Mouse (Mus musculus): Measurements from ENCODE around the gene Aatf. TPM values are rescaled to one million over a fixed set of nuclear protein-coding genes. Genes with fewer than 3 reads are reported as not detected.
"Not testable (repeated sequence)": the region's sequence is repeated elsewhere in the genome, so short reads cannot be mapped to it uniquely, and the experiment has no call there.

Aatf gene
- polyA plus RNA-seq, 1 experiment from 2014 or later = 60.4 TPM

GRCm38 (mm10) chr11:84420779-84421178, 92.5 kb downstream of the Aatf start:
- H3K9ac ChIP-seq = no peak overlapping the region
- no peak overlapping the region for H3K4me3 ChIP-seq (replicated peaks)
- H3K36me3 ChIP-seq = no peaks in the 10 kb centered on the region; the same call in 1 of the 2 replicates
- no peak overlapping the region for H3K27ac ChIP-seq
- no peak overlapping the region for H3K4me2 ChIP-seq
- peaks cover 7% of the 10 kb centered on the region for H3K4me1 ChIP-seq
- 93% methylated on average over 6 of the region's 6 CpGs for WGBS
- no peak for ATAC-seq (replicated peaks; ENCODE audit: low FRiP score)
- H3K9me3 ChIP-seq (replicated peaks) = no peaks in the 10 kb centered on the region
- no peaks in the 10 kb centered on the region for H3K27me3 ChIP-seq

DNA sequence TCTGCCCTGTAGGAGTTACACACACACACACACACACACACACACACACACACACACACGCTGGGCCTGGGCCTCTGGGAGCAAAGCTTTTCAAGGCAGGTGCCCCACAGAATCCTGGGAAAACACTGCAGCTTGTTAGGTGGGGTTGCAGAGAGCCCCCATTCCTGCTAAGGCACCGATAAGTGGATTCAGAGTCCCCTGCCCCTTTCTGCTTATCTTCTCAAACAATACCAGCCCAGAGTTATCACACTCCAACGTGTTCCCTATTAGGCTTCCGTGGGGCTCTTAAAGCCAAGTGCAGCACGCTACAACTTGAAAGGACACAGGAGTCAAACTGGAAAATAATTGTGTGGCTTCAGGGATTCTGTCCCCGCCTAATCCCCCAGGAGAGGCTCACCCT, 100.2 kb downstream of the Aatf start:
- Histone ChIP-seq H3K9ac (no peak overlapping the region), H3K36me3 (no peaks in the 10 kb centered on the region), H3K27ac (no peak overlapping the region), H3K4me3 (replicated peaks) (no peak overlapping the region), H3K27me3 (no peaks in the 10 kb centered on the region), H3K4me2 (no peak overlapping the region), H3K9me3 (replicated peaks) (no peaks in the 10 kb centered on the region), H3K4me1 (0 out of 2 replicates have a peak, but pooled peaks cover 4% of the 10 kb centered on the region)
- ATAC-seq (replicated peaks; ENCODE audit: low FRiP score) = no peak
- WGBS = 73% methylated on average over 6 of the region's 6 CpGs

DNA sequence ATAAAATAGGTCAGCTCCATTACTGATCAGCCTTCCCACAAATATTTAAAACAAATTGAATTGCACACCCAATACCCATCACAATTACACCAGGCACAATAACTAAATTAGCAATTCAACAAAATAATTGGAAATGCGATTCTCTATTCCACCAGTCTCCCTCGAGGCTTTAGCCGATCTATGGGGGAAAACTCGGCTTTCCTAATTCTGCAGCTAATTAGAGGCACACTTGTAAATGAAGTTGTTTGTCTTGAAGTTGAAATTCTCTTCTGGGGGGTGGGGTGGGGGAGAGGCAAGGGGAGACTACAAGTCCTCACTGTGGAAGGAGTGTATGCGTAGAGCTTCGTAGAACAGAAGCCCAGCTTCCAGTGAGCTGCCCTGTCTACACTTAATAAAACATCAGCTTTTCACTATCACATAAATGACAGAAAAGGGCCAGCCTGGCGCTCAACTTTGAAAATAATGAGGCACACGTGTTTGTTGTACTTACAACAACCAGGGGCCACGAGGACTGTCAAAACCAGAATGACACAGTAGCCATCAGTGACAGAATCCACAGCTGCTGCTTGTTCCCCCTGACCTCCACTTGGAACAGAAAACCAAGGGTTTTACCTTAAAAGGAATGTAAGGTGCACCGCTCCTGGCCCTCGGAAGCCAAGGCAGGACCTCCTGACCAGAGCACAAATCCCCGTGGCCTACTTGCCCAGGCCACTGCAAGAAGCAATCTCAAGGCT, 101.0 kb downstream of the Aatf start:
- WGBS = 54% methylated on average over 12 of the region's 12 CpGs
- Histone ChIP-seq H3K27ac (no peak overlapping the region), H3K4me2 (no peak overlapping the region), H3K9me3 (replicated peaks) (no peaks in the 10 kb centered on the region), H3K36me3 (no peaks in the 10 kb centered on the region), H3K27me3 (no peaks in the 10 kb centered on the region), H3K9ac (no peak overlapping the region), H3K4me3 (replicated peaks) (no peak overlapping the region), H3K4me1 (0 out of 2 replicates have a peak, but pooled peaks cover 4% of the 10 kb centered on the region)
- no peak for ATAC-seq (replicated peaks; ENCODE audit: low FRiP score)

- Histone ChIP-seq H3K9ac (no peak overlapping the region), H3K36me3 (no peaks in the 10 kb centered on the region), H3K27me3 (no peaks in the 10 kb centered on the region), H3K4me1 (0 out of 2 replicates have a peak, but pooled peaks cover 4% of the 10 kb centered on the region), H3K27ac (no peak overlapping the region), H3K9me3 (replicated peaks) (peaks cover 2% of the 10 kb centered on the region; the same call in 1 of the 2 replicates), H3K4me2 (no peak overlapping the region), H3K4me3 (replicated peaks) (no peak overlapping the region)
- 63% methylated on average over 7 of the region's 7 CpGs for WGBS
- 0 out of 2 replicates have a peak, but pooled peaks have one; percentile 12 for ATAC-seq (replicated peaks; ENCODE audit: low FRiP score)
These were observed 101.7 kb downstream of the Aatf start for GRCm38 (mm10) chr11:84411642-84412018.

DNA sequence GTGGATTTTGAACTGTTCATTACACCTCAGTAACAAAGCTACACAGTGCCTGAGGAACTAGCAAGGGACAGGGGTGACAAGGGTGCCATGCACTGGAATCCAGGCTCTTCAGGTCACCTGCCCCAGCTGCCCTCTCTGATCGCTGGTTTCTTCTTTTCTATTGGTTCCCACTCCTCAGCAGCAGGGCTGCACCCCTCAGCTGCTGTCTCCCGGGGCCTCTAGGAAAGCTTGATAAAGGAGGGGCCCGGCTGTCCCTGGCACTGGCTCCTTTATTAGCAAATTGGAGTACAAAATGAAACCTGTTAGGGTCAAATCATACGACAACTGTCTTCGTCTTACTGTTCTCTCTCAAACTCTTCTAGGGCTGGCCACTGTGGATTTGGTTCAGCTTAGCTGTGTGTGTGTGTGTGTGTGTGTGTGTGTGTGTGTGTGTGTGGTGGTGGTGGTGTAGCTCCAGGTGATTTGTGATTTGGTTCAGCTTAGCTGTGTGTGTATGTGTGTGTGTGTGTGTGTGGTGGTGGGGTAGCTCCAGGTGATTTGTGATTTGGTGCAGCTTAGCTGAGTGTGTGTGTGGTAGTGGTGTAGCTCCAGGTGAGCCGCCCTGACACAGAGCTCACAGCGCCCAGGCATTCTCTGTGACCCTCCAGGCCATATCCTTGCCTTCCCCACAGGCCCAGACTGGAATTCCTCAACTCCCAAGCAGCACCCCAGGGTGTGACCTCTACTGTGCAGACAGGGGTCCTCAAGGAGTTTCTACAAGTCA, 102.3 kb downstream of the Aatf start:
- no peaks in the 10 kb centered on the region for H3K36me3 ChIP-seq
- H3K9ac ChIP-seq = no peak overlapping the region
- no peaks in the 10 kb centered on the region for H3K27me3 ChIP-seq
- 63% methylated on average over 7 of the region's 7 CpGs for WGBS
- H3K27ac ChIP-seq = no peak overlapping the region
- no peak for ATAC-seq (replicated peaks; ENCODE audit: low FRiP score)
- no peak overlapping the region for H3K4me3 ChIP-seq (replicated peaks)
- 0 out of 2 replicates have a peak, but pooled peaks cover 4% of the 10 kb centered on the region for H3K4me1 ChIP-seq
- peaks cover 2% of the 10 kb centered on the region; the same call in 1 of the 2 replicates for H3K9me3 ChIP-seq (replicated peaks)
- H3K4me2 ChIP-seq = no peak overlapping the region

GRCm38 (mm10) chr11:84410383-84410782, 102.9 kb downstream of the Aatf start:
- WGBS = 67% methylated on average over 4 of the region's 4 CpGs
- no peak overlapping the region for H3K9ac ChIP-seq
- no peak overlapping the region for H3K27ac ChIP-seq
- H3K4me1 ChIP-seq = 0 out of 2 replicates have a peak, but pooled peaks cover 4% of the 10 kb centered on the region
- H3K4me3 ChIP-seq (replicated peaks) = no peak overlapping the region
- H3K27me3 ChIP-seq = no peaks in the 10 kb centered on the region
- no peak for ATAC-seq (replicated peaks; ENCODE audit: low FRiP score)
- no peak overlapping the region for H3K4me2 ChIP-seq
- peaks cover 2% of the 10 kb centered on the region; the same call in 1 of the 2 replicates for H3K9me3 ChIP-seq (replicated peaks)
- H3K36me3 ChIP-seq = no peaks in the 10 kb centered on the region

- Histone ChIP-seq H3K9ac (no peak overlapping the region), H3K4me2 (no peak overlapping the region), H3K4me1 (no peaks in the 10 kb centered on the region), H3K9me3 (replicated peaks) (peaks cover 2% of the 10 kb centered on the region; the same call in 1 of the 2 replicates), H3K36me3 (no peaks in the 10 kb centered on the region), H3K4me3 (replicated peaks) (no peak overlapping the region), H3K27me3 (no peaks in the 10 kb centered on the region), H3K27ac (no peak overlapping the region)
- 95% methylated on average over 4 of the region's 4 CpGs for WGBS
- ATAC-seq (replicated peaks; ENCODE audit: low FRiP score) = no peak
These were observed 106.6 kb downstream of the Aatf start for GRCm38 (mm10) chr11:84406733-84407132.

- no peaks in the 10 kb centered on the region for H3K27me3 ChIP-seq
- H3K27ac ChIP-seq = no peak overlapping the region
- H3K36me3 ChIP-seq = peaks cover 48% of the 10 kb centered on the region
- H3K9ac ChIP-seq = no peak overlapping the region
- H3K9me3 ChIP-seq (replicated peaks) = no peaks in the 10 kb centered on the region
- no peak overlapping the region for H3K4me2 ChIP-seq
- H3K4me3 ChIP-seq (replicated peaks) = no peak overlapping the region
- no peaks in the 10 kb centered on the region for H3K4me1 ChIP-seq
- ATAC-seq (replicated peaks; ENCODE audit: low FRiP score) = no peak
- 57% methylated on average over 1 of the region's 1 CpGs for WGBS
These were observed 118.3 kb downstream of the Aatf start for GRCm38 (mm10) chr11:84395010-84395409.

DNA sequence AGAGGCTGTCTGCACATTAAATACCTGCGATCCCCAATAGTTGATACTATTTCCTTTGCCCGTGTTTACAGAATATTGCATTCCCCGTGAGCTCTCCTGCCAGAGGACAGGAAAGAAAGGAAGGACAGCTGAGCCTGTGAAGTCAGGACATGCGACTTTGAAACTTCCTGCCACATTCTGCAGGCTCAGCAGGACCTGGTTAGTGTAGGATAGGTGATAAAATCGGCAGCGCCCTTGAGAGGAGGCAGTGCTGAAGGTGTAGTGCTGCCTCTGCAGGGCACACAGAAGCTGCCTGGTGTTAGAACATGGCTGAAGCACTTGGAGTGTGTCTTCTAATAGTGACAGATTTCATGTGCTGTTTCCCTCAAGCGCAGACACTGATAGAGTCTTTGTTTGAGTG, 119.8 kb downstream of the Aatf start:
- no peaks in the 10 kb centered on the region for H3K27me3 ChIP-seq
- H3K4me2 ChIP-seq = no peak overlapping the region
- WGBS = 66% methylated on average over 7 of the region's 7 CpGs
- no peaks in the 10 kb centered on the region for H3K4me1 ChIP-seq
- H3K9me3 ChIP-seq (replicated peaks) = no peaks in the 10 kb centered on the region
- H3K4me3 ChIP-seq (replicated peaks) = no peak overlapping the region
- H3K36me3 ChIP-seq = peaks cover 51% of the 10 kb centered on the region
- H3K9ac ChIP-seq = no peak overlapping the region
- ATAC-seq (replicated peaks; ENCODE audit: low FRiP score) = no peak
- no peak overlapping the region for H3K27ac ChIP-seq

- ATAC-seq (replicated peaks; ENCODE audit: low FRiP score); H3K9me3 ChIP-seq (replicated peaks); H3K27me3 ChIP-seq; H3K4me2 ChIP-seq; H3K9ac ChIP-seq; H3K4me3 ChIP-seq (replicated peaks); H3K4me1 ChIP-seq; H3K27ac ChIP-seq: not testable (repeated sequence)
- peaks cover 48% of the 10 kb centered on the region for H3K36me3 ChIP-seq
- WGBS = 83% methylated on average over 7 of the region's 7 CpGs
These were observed 121.3 kb downstream of the Aatf start for GRCm38 (mm10) chr11:84392066-84392465.

- peaks cover 48% of the 10 kb centered on the region for H3K36me3 ChIP-seq
- 81% methylated on average over 8 of the region's 8 CpGs for WGBS
- no peak for ATAC-seq (replicated peaks; ENCODE audit: low FRiP score)
These were observed 122.2 kb downstream of the Aatf start for GRCm38 (mm10) chr11:84391126-84391525.

DNA sequence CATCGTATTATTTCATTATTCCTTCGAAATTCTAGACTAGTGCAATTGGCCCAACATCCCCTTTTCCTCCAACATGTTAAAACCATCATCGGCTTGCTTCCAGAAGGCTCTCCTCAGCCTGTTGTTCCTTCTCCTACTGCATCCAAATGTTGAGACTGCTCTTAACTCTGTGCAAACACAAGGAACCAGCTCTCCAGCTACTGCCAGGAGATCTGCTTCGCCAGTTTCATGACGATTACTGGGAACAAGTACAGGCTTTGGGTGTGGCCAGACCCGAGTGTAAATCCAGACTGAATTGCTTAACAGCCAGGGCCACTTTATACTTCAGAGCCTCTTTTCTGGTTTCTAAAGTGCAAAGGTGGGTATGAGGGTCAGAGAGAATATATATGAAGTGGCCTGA, 124.0 kb downstream of the Aatf start:
- Histone ChIP-seq H3K9me3 (replicated peaks) (no peaks in the 10 kb centered on the region), H3K4me1 (no peaks in the 10 kb centered on the region), H3K4me2 (no peak overlapping the region), H3K4me3 (replicated peaks) (no peak overlapping the region), H3K36me3 (peaks cover 48% of the 10 kb centered on the region), H3K9ac (no peak overlapping the region), H3K27ac (no peak overlapping the region), H3K27me3 (no peaks in the 10 kb centered on the region)
- WGBS = 76% methylated on average over 6 of the region's 6 CpGs
- ATAC-seq (replicated peaks; ENCODE audit: low FRiP score) = no peak

More at GRCm38 (mm10) chr11:84391126-84391525, 122.2 kb downstream of the Aatf start:
- H3K9me3 ChIP-seq (replicated peaks) = no peaks in the 10 kb centered on the region
- H3K4me2 ChIP-seq = no peak overlapping the region
- H3K4me1 ChIP-seq = no peaks in the 10 kb centered on the region
- H3K4me3 ChIP-seq (replicated peaks) = no peak overlapping the region
- no peak overlapping the region for H3K27ac ChIP-seq
- H3K9ac ChIP-seq = no peak overlapping the region
- no peaks in the 10 kb centered on the region for H3K27me3 ChIP-seq

All from kidney, embryonic 15.5 days (tissue).